Mouse (Mus musculus) hindbrain, postnatal 0 days (tissue): ENCODE results near the gene Lin7b. TPM values are rescaled to one million over a fixed set of nuclear protein-coding genes. Genes with fewer than 3 reads are reported as not detected.

Experiments
- ATAC-seq: fragments of 200-750 bp; cut with Nextera tagmentation; 2 replicates; pipeline ENCODE4 v1.8.0; 2017; ENCODE audit warnings: mild to moderate bottlenecking, moderate TSS enrichment, moderate library complexity
- DNase-seq: peaks from one replicate; pipeline ENCODE4 v3.0.0-alpha.2; 2015; ENCODE audit warnings: low spot score
- H3K27ac ChIP-seq: fragments of 300-500 bp; sonication (generic); 2 replicates; pipeline ENCODE4 v1.5.1; 2014; ENCODE audit warnings: mild to moderate bottlenecking
- H3K27me3 ChIP-seq: fragments of 300-500 bp; sonication (generic); 2 replicates; pipeline ENCODE4 v1.6.1; 2014; ENCODE audit warnings: low read length, mixed read lengths; ENCODE audit not compliant: insufficient read depth
- H3K36me3 ChIP-seq: fragments of 300-500 bp; sonication (generic); 2 replicates; pipeline ENCODE4 v1.6.1; 2014; ENCODE audit warnings: low read length, mixed read lengths; ENCODE audit not compliant: insufficient read depth
- H3K4me1 ChIP-seq: fragments of 300-500 bp; sonication (generic); 2 replicates; pipeline ENCODE4 v1.6.1; 2014; ENCODE audit warnings: antibody characterized with exemption, low read length, mixed read lengths; ENCODE audit not compliant: insufficient read depth
- H3K4me2 ChIP-seq: fragments of 300-500 bp; sonication (generic); 2 replicates; pipeline ENCODE4 v1.6.1; 2014; ENCODE audit warnings: low read depth, mild to moderate bottlenecking, low read length, moderate library complexity, mixed read lengths
- H3K4me3 ChIP-seq: fragments of 300-500 bp; sonication (generic); 2 replicates; pipeline ENCODE4 v1.5.1; 2014; ENCODE audit warnings: low read length
- H3K9ac ChIP-seq: fragments of 300-500 bp; sonication (generic); replicated peaks from 2 replicates; pipeline ENCODE4 v1.6.1; 2014; ENCODE audit warnings: mild to moderate bottlenecking, low read length, moderate library complexity, mixed read lengths
- H3K9me3 ChIP-seq: fragments of 300-500 bp; sonication (generic); 2 replicates; pipeline ENCODE4 v1.6.1; 2016; ENCODE audit warnings: low read length, mixed read lengths
- CTCF ChIP-seq: IDR thresholded peaks from 2 replicates; pipeline ENCODE4 v1.5.1; 2016; ENCODE audit warnings: antibody characterized with exemption, control low read depth, low read depth
- WGBS: fragments of 180-500 bp; shearing (Covaris S2); extraction: QIAGEN DNeasy Blood & Tissue Kit; methylation state at CpG from one replicate; pipeline ENCODE4 v1.1.7; 2014; 5-methylcytosine and 5-hydroxymethylcytosine counted together
- polyA plus RNA-seq: library from polyadenylated mRNA; unstranded; fragments of >200 nt; fragmentation: Nextera tagmentation; extraction: Ambion mirVana; gene quantifications from 2 replicates; pipeline ENCODE4 v1.2.1, GENCODE M21; 2015
- total RNA-seq: library from RNA; depleted of rRNA; stranded (reverse); fragments of >200 nt; gene quantifications from 2 replicates; pipeline ENCODE4 v1.2.3, GENCODE M21; 2014

Gene Lin7b
- total and polyA plus RNA-seq, 2 experiments from 2014 or later, result 76.1 to 94.2 TPM

DNA sequence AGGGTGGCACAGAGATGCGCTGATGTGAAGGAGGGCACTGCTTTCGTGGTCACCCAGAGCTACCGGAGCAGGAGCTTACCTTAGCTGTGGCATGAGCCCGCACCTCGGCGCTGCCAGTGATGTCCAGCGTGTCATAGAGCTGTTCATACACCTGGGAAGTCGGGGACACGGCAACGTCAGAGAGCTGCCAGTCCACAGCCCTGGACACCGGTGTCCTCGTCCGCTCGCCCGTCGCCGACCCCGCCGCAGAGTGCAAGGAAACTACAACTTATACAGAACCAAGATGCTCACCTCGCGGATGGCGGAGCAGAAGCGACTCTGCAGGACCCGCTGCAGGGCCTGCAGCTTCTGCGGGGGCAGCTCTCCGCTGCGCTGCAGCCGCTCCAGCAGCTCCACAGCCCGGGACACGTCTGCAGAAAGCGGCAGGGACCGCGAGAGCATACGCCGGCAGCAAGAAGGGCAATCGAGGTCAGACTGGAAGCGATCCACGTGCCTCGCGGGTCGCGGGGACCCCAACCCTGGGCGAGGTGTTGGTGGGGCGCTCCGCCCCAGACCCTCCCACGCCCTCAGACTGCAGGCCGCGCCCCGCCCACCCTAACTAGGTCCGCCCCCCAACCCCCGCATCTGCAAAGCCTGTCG is 428 bp downstream of the Lin7b start:
- DNase-seq, result peak; percentile 47
- no peak; the same call in 1 of the 2 replicates for ATAC-seq
- peaks cover 7% of the 10 kb centered on the region for H3K4me1 ChIP-seq
- H3K9ac ChIP-seq, result peak overlapping the region; percentile 48
- H3K27ac ChIP-seq, result peak overlapping the region; percentile 49
- H3K4me3 ChIP-seq, result peak overlapping the region; percentile 50
- H3K4me2 ChIP-seq, result peak overlapping the region; percentile 76
- no peak for TF ChIP-seq CTCF
- H3K27me3 ChIP-seq, result no peaks in the 10 kb centered on the region
- 10% methylated on average over 44 of the region's 52 CpGs for WGBS
- H3K9me3 ChIP-seq, result no peaks in the 10 kb centered on the region
- no peaks in the 10 kb centered on the region; the same call in 1 of the 2 replicates for H3K36me3 ChIP-seq

DNA sequence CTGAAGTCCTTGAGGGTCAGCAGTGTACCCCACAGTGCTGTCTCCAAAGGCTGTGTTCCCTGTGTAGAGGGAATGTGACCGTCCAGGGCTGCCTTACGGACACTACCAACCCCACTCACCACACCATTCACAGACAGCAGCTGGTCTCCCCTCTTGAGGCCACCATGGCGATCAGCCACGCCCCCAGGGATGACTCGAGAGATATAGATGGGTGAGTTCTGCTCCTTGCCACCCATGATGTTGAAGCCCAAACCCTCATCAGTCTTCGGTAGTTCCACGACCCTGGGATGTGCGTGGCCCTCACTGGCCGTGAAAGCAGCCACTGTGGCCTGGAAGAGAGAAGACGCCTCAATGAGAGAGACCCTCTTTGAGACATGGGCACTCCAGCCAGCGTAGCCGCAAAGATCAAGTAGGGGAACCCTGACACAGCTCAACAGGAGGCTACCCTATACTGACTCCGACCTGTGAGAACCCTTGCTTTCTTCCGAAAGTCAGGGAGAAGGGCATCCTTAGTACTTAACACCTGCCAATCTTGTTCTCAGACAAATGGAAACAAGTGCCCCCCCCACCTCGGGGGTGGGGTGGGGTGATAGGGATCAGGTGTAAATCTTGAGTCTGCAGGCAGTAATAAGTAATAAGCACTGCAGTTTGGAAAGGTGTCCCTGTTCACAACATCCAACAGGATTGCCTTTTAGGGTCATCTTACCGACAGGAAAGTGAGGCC is 1.2 kb downstream of the Lin7b start:
- peak overlapping the region; percentile 48; the same call in 1 of the 2 replicates for H3K9ac ChIP-seq
- no peak for TF ChIP-seq CTCF
- no peaks in the 10 kb centered on the region for H3K9me3 ChIP-seq
- H3K27me3 ChIP-seq, result no peaks in the 10 kb centered on the region
- peaks cover 11% of the 10 kb centered on the region for H3K4me1 ChIP-seq
- 76% methylated on average over 16 of the region's 16 CpGs for WGBS
- no peak overlapping the region for H3K27ac ChIP-seq
- ATAC-seq (no peak), DNase-seq (no peak)
- H3K4me2 ChIP-seq, result peak overlapping the region; percentile 76
- H3K4me3 ChIP-seq, result peak overlapping the region; percentile 50
- H3K36me3 ChIP-seq, result no peaks in the 10 kb centered on the region; the same call in 1 of the 2 replicates

DNA sequence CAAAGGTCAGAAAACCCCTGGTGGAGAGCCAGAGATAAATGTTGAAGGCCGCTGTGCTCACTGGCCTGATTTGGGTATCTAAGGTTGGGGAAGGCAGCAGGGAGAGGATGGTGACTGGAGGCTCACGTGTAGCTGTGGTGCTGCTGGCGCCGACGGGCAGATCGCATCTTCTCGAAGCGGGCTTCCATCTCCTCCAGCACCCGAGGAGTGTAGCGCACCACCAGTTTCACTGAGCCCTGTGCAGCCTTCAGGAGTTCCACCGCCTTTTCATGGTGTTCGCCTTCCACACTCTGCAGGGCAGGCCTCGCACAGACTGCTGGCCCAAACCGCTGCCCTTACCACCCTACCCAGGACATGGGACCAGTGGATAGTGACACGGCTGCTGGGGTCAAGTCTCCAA is 2.2 kb downstream of the Lin7b start:
- H3K4me3 ChIP-seq, result peak overlapping the region; percentile 85
- peak overlapping the region; percentile 72; the same call in 1 of the 2 replicates for H3K27ac ChIP-seq
- no peaks in the 10 kb centered on the region for H3K27me3 ChIP-seq
- H3K4me2 ChIP-seq, result peak overlapping the region; percentile 78
- TF ChIP-seq CTCF, result no peak
- no peaks in the 10 kb centered on the region for H3K9me3 ChIP-seq
- H3K4me1 ChIP-seq, result peaks cover 11% of the 10 kb centered on the region
- ATAC-seq, result no peak
- H3K36me3 ChIP-seq, result no peaks in the 10 kb centered on the region; the same call in 1 of the 2 replicates
- DNase-seq, result no peak
- no peak overlapping the region; the same call in 1 of the 2 replicates for H3K9ac ChIP-seq
- WGBS, result 80% methylated on average over 15 of the region's 15 CpGs

DNA sequence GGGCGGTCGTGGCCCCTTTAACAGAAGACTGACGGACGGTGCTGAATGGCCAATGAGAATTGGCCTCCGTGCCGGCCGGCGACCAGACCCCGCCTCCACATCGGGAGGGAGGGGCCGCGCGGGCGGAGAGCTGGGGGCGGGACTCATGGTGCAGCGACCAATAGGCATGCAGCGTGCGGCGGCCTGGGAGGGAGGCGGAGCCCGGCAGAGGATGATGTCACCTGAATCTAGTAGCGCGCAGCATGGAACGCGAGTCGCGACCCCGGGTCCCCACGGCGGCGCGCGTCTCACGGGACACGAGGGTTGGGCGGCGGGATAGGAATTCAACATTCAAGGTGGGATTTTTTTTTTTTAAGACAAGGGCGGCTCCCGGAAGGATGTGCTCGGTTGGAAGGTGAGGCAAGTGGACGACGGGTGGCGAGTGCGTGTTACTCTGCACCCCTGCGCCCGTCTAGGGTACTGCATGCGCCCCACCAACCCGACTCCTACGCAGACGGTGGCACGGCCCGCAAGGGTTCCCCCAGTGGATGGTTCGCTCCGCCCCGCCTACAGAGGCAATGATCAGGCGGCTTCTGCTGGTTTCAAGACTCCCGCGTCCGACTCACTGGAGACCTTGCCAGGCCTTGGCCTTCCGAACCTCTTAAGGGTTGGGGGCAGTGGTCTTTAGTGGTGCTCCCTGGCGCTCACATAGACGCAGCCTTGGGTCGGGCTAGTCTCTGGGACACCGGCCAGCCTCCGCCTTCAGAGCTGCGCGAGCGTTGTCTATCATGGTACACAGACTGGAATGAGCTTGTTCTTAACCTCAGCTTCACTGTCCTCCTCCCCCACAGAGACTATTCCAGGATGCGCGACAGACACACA is 3.1 kb downstream of the Lin7b start:
- Histone ChIP-seq H3K4me3 (peak overlapping the region; percentile 85), H3K4me1 (peaks cover 15% of the 10 kb centered on the region)
- under 1% methylated on average over 67 of the region's 70 CpGs for WGBS

DNA sequence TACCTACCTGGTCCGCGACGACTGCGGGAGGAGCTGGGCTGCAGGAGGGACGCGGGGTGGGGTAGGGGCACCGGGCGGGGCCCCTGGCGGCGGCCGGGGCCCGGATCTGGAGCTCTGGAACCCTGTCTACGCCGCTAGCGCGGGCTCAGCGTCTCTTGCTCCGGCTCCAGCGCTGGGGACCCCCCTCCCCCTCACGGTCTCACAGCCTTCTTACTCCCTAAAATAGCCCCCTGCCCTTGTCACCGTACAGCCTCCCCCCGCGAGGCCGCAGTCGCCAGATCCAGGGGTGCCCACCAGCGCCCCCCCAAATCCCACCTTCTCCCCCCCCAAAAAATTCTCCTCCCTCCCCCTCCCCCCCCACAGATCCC is 3.7 kb downstream of the Lin7b start, which contains the start of gene Ppfia3:
TSS of gene Ppfia3 (minus strand) at position 368 of the 368 bp plus-strand sequence.
- ATAC-seq (peak; percentile 36), DNase-seq (no peak)
- H3K9ac ChIP-seq, result peak within 1 kb of the TSS; percentile 96
- TF ChIP-seq CTCF, result no peak
- H3K4me2 ChIP-seq, result peak within 1 kb of the TSS; percentile 78
- H3K27ac ChIP-seq, result peak within 1 kb of the TSS; percentile 78
- no peaks in the 10 kb centered on the region for H3K36me3 ChIP-seq
- peak within 1 kb of the TSS; percentile 85 for H3K4me3 ChIP-seq
- H3K27me3 ChIP-seq, result no peaks in the 10 kb centered on the region
- WGBS, result under 1% methylated on average over 25 of the region's 26 CpGs
- H3K4me1 ChIP-seq, result peaks cover 15% of the 10 kb centered on the region
- H3K9me3 ChIP-seq, result no peaks in the 10 kb centered on the region

More for the DNA sequence above, 3.1 kb downstream of the Lin7b start:
- H3K36me3 ChIP-seq, result no peaks in the 10 kb centered on the region; the same call in 1 of the 2 replicates
- H3K4me2 ChIP-seq, result peak overlapping the region; percentile 78
- H3K27me3 ChIP-seq, result no peaks in the 10 kb centered on the region
- peak; percentile 84 for TF ChIP-seq CTCF
- peak overlapping the region; percentile 78 for H3K27ac ChIP-seq
- ATAC-seq (peak; percentile 91), DNase-seq (peak; percentile 97)
- peak overlapping the region; percentile 96 for H3K9ac ChIP-seq
- H3K9me3 ChIP-seq, result no peaks in the 10 kb centered on the region
